Mouse (Mus musculus): ENCODE measurements at regions not wholly inside any gene's neighbourhood (a gene's known extent, or its start where the extent isn't known, plus 50 kb on each side); places are given as distances from the start of the nearest gene placed in this dataset.

- TF ChIP-seq TCF3 (IDR thresholded peaks at IDR 0.05; ENCODE audit: insufficient read length, low read depth) (no peak), POLR2A (IDR thresholded peaks at IDR 0.05; ENCODE audit: insufficient read length, low read depth) (no peak), MAX (IDR thresholded peaks at IDR 0.05; ENCODE audit: low read depth) (no peak), USF1 (IDR thresholded peaks at IDR 0.05; ENCODE audit: low read depth) (no peak), POLR2AphosphoS2 (IDR thresholded peaks at IDR 0.05; ENCODE audit: insufficient read length, low read depth) (no peak)
These were observed 63.4 kb downstream of the Rsl24d1 start for GRCm38 (mm10) chr9:73176645-73177044.
